Mouse (Mus musculus) lung, adult 2 months (tissue): ENCODE results near the gene Sycn.

Experiments
- CTCF ChIP-seq: fragments of 200-500 bp; IDR thresholded peaks from 2 replicates; pipeline ENCODE4 v1.5.1; 2011; ENCODE audit warnings: mild to moderate bottlenecking, low read length, control low read depth; ENCODE audit not compliant: insufficient read depth
- POLR2A ChIP-seq: fragments of 200-500 bp; IDR thresholded peaks from 2 replicates; pipeline ENCODE4 v1.6.1; 2011; ENCODE audit warnings: low read depth, mild to moderate bottlenecking, control low read depth, low read length, borderline replicate concordance; ENCODE audit errors: extremely low read depth

DNA sequence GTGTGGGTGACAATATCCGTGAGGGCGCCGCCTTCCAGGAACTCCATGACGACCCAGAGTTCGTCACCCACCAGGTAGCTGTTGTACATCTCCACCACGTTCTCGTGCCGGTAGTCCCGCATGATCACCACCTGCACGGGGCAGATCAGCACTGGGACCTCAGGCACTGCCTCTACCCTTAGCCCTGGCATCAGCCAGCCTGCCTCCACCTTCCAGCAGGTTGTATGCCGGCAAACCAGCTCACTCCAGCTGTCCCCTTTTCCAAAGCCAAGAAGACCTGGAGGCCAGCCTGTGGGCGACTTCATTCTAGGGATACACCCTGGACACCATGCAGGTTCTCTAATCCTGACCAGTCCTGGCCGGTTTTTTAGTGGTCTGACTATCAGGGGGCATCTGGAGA is 22.3 kb downstream of the Sycn start:
- TF ChIP-seq CTCF (no peak), POLR2A (no peak)
